Mouse (Mus musculus): ENCODE results near the gene Wdr81.

DNA sequence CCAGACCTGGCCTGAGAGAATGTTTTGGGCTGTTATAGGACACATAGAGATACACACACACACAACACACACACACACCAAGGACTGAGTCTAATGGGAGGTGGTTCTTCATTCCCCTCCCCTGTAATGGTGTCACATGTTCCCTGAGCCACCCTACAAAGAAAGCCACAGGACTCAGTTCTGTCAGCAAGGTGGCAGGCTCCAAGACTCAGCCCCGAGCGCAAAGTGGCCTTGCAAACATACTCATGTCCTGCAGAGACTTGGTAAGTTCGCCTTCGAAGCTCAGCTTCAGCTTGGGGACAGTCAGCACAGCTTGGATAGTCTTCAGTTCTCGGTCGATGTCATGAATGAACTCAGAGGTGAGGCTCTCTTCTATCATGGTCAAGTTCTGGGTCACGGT, 43.9 kb downstream of the Wdr81 start:
- no peak for TF ChIP-seq EP300 (IDR thresholded peaks at IDR 0.05; ENCODE audit: low read depth)
- TF ChIP-seq CTCF (IDR thresholded peaks at IDR 0.05; ENCODE audit: low read depth) = no peak
